Mouse (Mus musculus) megakaryocyte, embryonic 14.5 days (primary cell): ENCODE data around the gene Ranbp1. TPM values are rescaled to one million over a fixed set of nuclear protein-coding genes. Genes with fewer than 3 reads are reported as not detected.

Source experiments
- H3K27me3 ChIP-seq: replicated peaks from 2 replicates; pipeline ENCODE3; 2012; ENCODE audit warnings: inconsistent platforms
- H3K36me3 ChIP-seq: replicated peaks from 2 replicates; pipeline ENCODE3; 2012; ENCODE audit warnings: low read length, inconsistent platforms, mixed read lengths
- H3K4me1 ChIP-seq: 2 replicates; pipeline ENCODE4 v1.6.1; 2012; ENCODE audit warnings: inconsistent platforms
- H3K4me3 ChIP-seq: replicated peaks from 2 replicates; pipeline ENCODE3; 2012; ENCODE audit warnings: moderate library complexity, mild to moderate bottlenecking, inconsistent platforms
- H3K9me3 ChIP-seq: 2 replicates; pipeline ENCODE4 v1.6.1; 2012; ENCODE audit warnings: inconsistent platforms
- FLI1 ChIP-seq: IDR thresholded peaks from 2 replicates; pipeline ENCODE4 v1.6.1; 2012; ENCODE audit warnings: low read length, inconsistent platforms, mixed read lengths
- GATA1 ChIP-seq: IDR thresholded peaks from 3 replicates; pipeline ENCODE4 v1.6.1; 2012; ENCODE audit warnings: mixed read lengths, low read length, inconsistent platforms, borderline replicate concordance
- polyA plus RNA-seq: library from polyadenylated mRNA; stranded (reverse); fragments of >175 nt; gene quantifications from 2 replicates; pipeline ENCODE4 v1.2.3, GENCODE M21; 2012; ENCODE audit warnings: low replicate concordance; ENCODE audit not compliant: insufficient read depth

Gene Ranbp1
- polyA plus RNA-seq, 1 experiment = 648 TPM

GRCm38 (mm10) chr16:18227187-18227586 lies 21.3 kb downstream of the Ranbp1 start:
- TF ChIP-seq FLI1 (no peak), GATA1 (no peak)
- Histone ChIP-seq H3K27me3 (peaks cover 44% of the 10 kb centered on the region), H3K4me3 (no peak overlapping the region), H3K36me3 (peaks cover 47% of the 10 kb centered on the region), H3K4me1 (peaks cover 31% of the 10 kb centered on the region), H3K9me3 (no peaks in the 10 kb centered on the region)

- H3K4me3 ChIP-seq = no peak overlapping the region
- peaks cover 23% of the 10 kb centered on the region for H3K4me1 ChIP-seq
- H3K9me3 ChIP-seq = no peaks in the 10 kb centered on the region
- H3K27me3 ChIP-seq = peaks cover 33% of the 10 kb centered on the region
- TF ChIP-seq GATA1 = no peak
- no peak for TF ChIP-seq FLI1
- H3K36me3 ChIP-seq = peaks cover 33% of the 10 kb centered on the region
Measured at GRCm38 (mm10) chr16:18222188-18222587, 26.3 kb downstream of the Ranbp1 start.

GRCm38 (mm10) chr16:18221543-18221898 lies 27.0 kb downstream of the Ranbp1 start:
- peaks cover 34% of the 10 kb centered on the region for H3K27me3 ChIP-seq
- TF ChIP-seq FLI1 (no peak), GATA1 (no peak)
- H3K4me1 ChIP-seq = peaks cover 23% of the 10 kb centered on the region
- no peak overlapping the region for H3K4me3 ChIP-seq
- no peaks in the 10 kb centered on the region for H3K9me3 ChIP-seq
- H3K36me3 ChIP-seq = peaks cover 29% of the 10 kb centered on the region

GRCm38 (mm10) chr16:18220856-18221542 lies 27.5 kb downstream of the Ranbp1 start:
- Histone ChIP-seq H3K4me3 (no peak overlapping the region), H3K36me3 (peaks cover 26% of the 10 kb centered on the region), H3K9me3 (no peaks in the 10 kb centered on the region), H3K4me1 (peaks cover 23% of the 10 kb centered on the region), H3K27me3 (peaks cover 37% of the 10 kb centered on the region)
- TF ChIP-seq FLI1 (no peak), GATA1 (no peak)

- Histone ChIP-seq H3K9me3 (no peaks in the 10 kb centered on the region), H3K4me3 (peak overlapping the region; percentile 35), H3K4me1 (peaks cover 23% of the 10 kb centered on the region), H3K27me3 (peaks cover 40% of the 10 kb centered on the region), H3K36me3 (peaks cover 20% of the 10 kb centered on the region)
- no peak for TF ChIP-seq GATA1
- TF ChIP-seq FLI1 = no peak
Measured at GRCm38 (mm10) chr16:18220001-18220400, 28.5 kb downstream of the Ranbp1 start.

- Histone ChIP-seq H3K4me1 (peaks cover 26% of the 10 kb centered on the region), H3K27me3 (peaks cover 46% of the 10 kb centered on the region), H3K36me3 (peaks cover 6% of the 10 kb centered on the region), H3K9me3 (no peaks in the 10 kb centered on the region), H3K4me3 (no peak overlapping the region)
- TF ChIP-seq GATA1 (no peak), FLI1 (no peak)
Measured at GRCm38 (mm10) chr16:18218580-18218996, 29.9 kb downstream of the Ranbp1 start.

- TF ChIP-seq GATA1 (no peak), FLI1 (no peak)
- Histone ChIP-seq H3K9me3 (no peaks in the 10 kb centered on the region), H3K36me3 (peaks cover 2% of the 10 kb centered on the region), H3K4me3 (no peak within 1 kb of the TSS), H3K4me1 (peaks cover 26% of the 10 kb centered on the region), H3K27me3 (peaks cover 52% of the 10 kb centered on the region)
Measured at GRCm38 (mm10) chr16:18217579-18217978, 31.0 kb downstream of the Ranbp1 start, which contains the start of gene Ccdc188. Ccdc188 (plus strand) TSS chr16:18217879.

- Histone ChIP-seq H3K36me3 (no peaks in the 10 kb centered on the region), H3K27me3 (peaks cover 65% of the 10 kb centered on the region), H3K4me3 (no peak overlapping the region), H3K4me1 (peaks cover 38% of the 10 kb centered on the region), H3K9me3 (no peaks in the 10 kb centered on the region)
- TF ChIP-seq FLI1 (no peak), GATA1 (no peak)
Measured at GRCm38 (mm10) chr16:18214858-18215257, 33.7 kb downstream of the Ranbp1 start.

- Histone ChIP-seq H3K4me3 (no peak overlapping the region), H3K4me1 (peaks cover 29% of the 10 kb centered on the region), H3K36me3 (no peaks in the 10 kb centered on the region), H3K27me3 (peaks cover 71% of the 10 kb centered on the region), H3K9me3 (no peaks in the 10 kb centered on the region)
- no peak for TF ChIP-seq FLI1
- no peak for TF ChIP-seq GATA1
Measured at GRCm38 (mm10) chr16:18213689-18214088, 34.8 kb downstream of the Ranbp1 start.

- peaks cover 41% of the 10 kb centered on the region for H3K4me1 ChIP-seq
- H3K4me3 ChIP-seq = no peak overlapping the region
- no peaks in the 10 kb centered on the region for H3K36me3 ChIP-seq
- no peak for TF ChIP-seq GATA1
- TF ChIP-seq FLI1 = no peak
- H3K9me3 ChIP-seq = no peaks in the 10 kb centered on the region
- H3K27me3 ChIP-seq = peaks cover 71% of the 10 kb centered on the region
Measured at GRCm38 (mm10) chr16:18211417-18212171, 36.9 kb downstream of the Ranbp1 start.
